Mouse (Mus musculus): Measurements from ENCODE around the gene D6Ertd527e.

GRCm38 (mm10) chr6:87142239-87142638 lies 37.7 kb downstream of the D6Ertd527e start:
- no peak for TF ChIP-seq CTCF (IDR thresholded peaks at IDR 0.05; ENCODE audit: extremely low read depth, insufficient read depth, low read length)
- no peak for TF ChIP-seq POLR2A (IDR thresholded peaks at IDR 0.05; ENCODE audit: extremely low read depth, insufficient read depth, low read length)

Data from cortical plate, adult 2 months (tissue).